Mouse (Mus musculus) megakaryocyte, embryonic 14.5 days (primary cell): ENCODE measurements around the gene Cd96. TPM values are rescaled to one million over a fixed set of nuclear protein-coding genes. Genes with fewer than 3 reads are reported as not detected.

Experiments used
- H3K27me3 ChIP-seq: replicated peaks from 2 replicates; pipeline ENCODE3; 2012; ENCODE audit warnings: inconsistent platforms
- H3K36me3 ChIP-seq: replicated peaks from 2 replicates; pipeline ENCODE3; 2012; ENCODE audit warnings: low read length, inconsistent platforms, mixed read lengths
- H3K4me1 ChIP-seq: 2 replicates; pipeline ENCODE4 v1.6.1; 2012; ENCODE audit warnings: inconsistent platforms
- H3K4me3 ChIP-seq: replicated peaks from 2 replicates; pipeline ENCODE3; 2012; ENCODE audit warnings: moderate library complexity, mild to moderate bottlenecking, inconsistent platforms
- H3K9me3 ChIP-seq: 2 replicates; pipeline ENCODE4 v1.6.1; 2012; ENCODE audit warnings: inconsistent platforms
- FLI1 ChIP-seq: IDR thresholded peaks from 2 replicates; pipeline ENCODE4 v1.6.1; 2012; ENCODE audit warnings: low read length, inconsistent platforms, mixed read lengths
- GATA1 ChIP-seq: IDR thresholded peaks from 3 replicates; pipeline ENCODE4 v1.6.1; 2012; ENCODE audit warnings: mixed read lengths, low read length, inconsistent platforms, borderline replicate concordance
- polyA plus RNA-seq: library from polyadenylated mRNA; stranded (reverse); fragments of >175 nt; gene quantifications from 2 replicates; pipeline ENCODE4 v1.2.3, GENCODE M21; 2012; ENCODE audit warnings: low replicate concordance; ENCODE audit not compliant: insufficient read depth

Cd96 gene
- polyA plus RNA-seq, 1 experiment: 4.8 TPM

GRCm38 (mm10) chr16:46046906-46047305 is 73.1 kb downstream of the Cd96 start:
- Histone ChIP-seq H3K36me3 (peaks cover 17% of the 10 kb centered on the region), H3K27me3 (no peaks in the 10 kb centered on the region), H3K4me1 (no peaks in the 10 kb centered on the region), H3K4me3 (no peak overlapping the region), H3K9me3 (no peaks in the 10 kb centered on the region)
- TF ChIP-seq FLI1: no peak
- TF ChIP-seq GATA1: no peak

- H3K4me1 ChIP-seq: peaks cover 2% of the 10 kb centered on the region
Observed at GRCm38 (mm10) chr16:46036261-46036660, 83.8 kb downstream of the Cd96 start.

GRCm38 (mm10) chr16:46033896-46034295 is 86.2 kb downstream of the Cd96 start:
- no peaks in the 10 kb centered on the region for H3K9me3 ChIP-seq
- peaks cover 25% of the 10 kb centered on the region for H3K36me3 ChIP-seq
- TF ChIP-seq GATA1 (no peak), FLI1 (no peak)
- no peaks in the 10 kb centered on the region for H3K27me3 ChIP-seq
- peaks cover 5% of the 10 kb centered on the region for H3K4me1 ChIP-seq
- H3K4me3 ChIP-seq: no peak overlapping the region

More at GRCm38 (mm10) chr16:46036261-46036660, 83.8 kb downstream of the Cd96 start:
- Histone ChIP-seq H3K9me3 (no peaks in the 10 kb centered on the region), H3K27me3 (no peaks in the 10 kb centered on the region), H3K36me3 (peaks cover 30% of the 10 kb centered on the region), H3K4me3 (no peak overlapping the region)
- TF ChIP-seq FLI1 (no peak), GATA1 (no peak)

DNA sequence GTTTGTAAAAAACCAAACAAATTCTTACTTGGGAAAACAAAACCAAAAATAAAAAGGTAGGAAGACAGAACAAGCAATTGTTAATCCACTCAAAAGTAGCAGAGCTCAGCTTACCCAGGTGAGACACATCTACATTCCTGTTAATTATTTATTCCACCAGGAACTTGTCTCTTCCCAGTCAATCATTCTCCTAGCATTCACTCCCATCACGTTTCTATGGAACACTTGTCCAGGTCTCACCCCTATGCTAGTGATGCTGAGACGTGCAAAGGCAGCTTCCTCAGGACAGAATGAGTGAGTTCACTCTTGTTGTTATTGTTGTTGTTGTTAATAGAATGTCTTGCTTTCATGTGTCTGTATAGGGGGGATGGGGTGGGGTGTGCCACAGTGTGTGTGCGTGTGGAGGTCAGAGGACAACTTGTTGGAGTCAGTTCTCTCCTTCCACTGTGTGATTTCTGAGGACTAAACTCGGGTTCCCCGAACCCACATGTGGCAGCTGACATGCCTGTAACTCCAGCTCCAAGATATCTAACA is 97.0 kb downstream of the Cd96 start:
- no peak overlapping the region for H3K4me3 ChIP-seq
- peaks cover 2% of the 10 kb centered on the region for H3K27me3 ChIP-seq
- no peaks in the 10 kb centered on the region for H3K36me3 ChIP-seq
- TF ChIP-seq GATA1 (no peak), FLI1 (no peak)
- peaks cover 4% of the 10 kb centered on the region; the same call in 1 of the 2 replicates for H3K9me3 ChIP-seq
- H3K4me1 ChIP-seq: peaks cover 43% of the 10 kb centered on the region

DNA sequence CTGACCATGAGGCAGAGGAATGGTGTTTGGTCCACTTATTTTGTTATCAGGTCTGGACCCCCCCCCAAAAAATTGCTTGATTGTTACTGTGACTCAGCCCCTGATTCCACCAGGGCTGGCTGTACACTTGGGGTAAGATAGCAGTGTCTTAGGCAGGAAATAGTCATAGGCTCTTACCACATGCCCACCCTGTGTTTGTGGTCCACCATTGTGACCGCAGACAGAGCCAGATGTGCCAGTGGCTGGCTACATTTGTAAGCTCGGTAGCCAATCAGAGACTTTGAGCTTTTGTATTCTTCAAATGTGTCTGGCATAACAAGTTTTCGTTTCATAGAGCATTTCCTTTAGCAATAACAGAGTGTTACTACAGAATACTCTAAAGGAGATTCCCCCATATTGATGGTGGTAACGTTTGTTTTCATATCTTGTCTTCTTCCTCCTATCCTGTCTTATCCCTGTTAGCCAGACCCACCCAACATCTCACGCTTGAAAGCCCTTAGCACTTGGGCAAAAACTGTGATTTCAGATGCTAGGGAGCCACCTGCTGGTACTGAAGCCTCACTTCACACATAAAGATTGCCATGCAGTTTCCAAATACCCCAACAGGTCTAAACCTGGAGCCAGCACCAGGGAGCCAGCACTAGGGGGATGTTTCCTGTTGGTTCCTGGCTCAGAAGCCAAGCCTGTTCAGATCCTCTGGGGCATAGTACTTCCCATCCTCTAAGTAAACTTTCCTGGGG is 97.7 kb downstream of the Cd96 start:
- Histone ChIP-seq H3K36me3 (no peaks in the 10 kb centered on the region), H3K4me3 (peak overlapping the region; percentile 53), H3K4me1 (peaks cover 39% of the 10 kb centered on the region), H3K27me3 (peaks cover 2% of the 10 kb centered on the region), H3K9me3 (peaks cover 4% of the 10 kb centered on the region; the same call in 1 of the 2 replicates)
- TF ChIP-seq GATA1: no peak
- TF ChIP-seq FLI1: no peak

DNA sequence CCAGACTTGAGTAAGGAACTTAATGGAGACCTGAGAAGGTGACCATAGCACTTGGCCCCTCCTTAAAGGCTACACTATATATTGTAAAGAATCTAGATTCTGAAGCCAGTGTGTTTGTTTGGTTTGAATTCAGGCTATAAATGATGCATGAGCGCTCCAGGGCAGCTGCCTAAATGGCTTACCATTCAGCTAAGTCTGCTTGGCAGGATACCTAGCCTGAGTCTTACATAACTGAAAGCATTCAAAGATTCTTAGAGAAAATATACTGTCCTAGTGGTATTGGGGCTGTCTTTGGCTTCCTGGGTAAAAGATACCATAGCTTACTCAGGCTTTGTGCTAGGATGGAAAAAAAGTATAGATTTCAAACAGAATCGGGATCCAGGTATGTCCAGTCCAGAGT is 98.7 kb downstream of the Cd96 start:
- H3K4me1 ChIP-seq: peaks cover 31% of the 10 kb centered on the region
- no peaks in the 10 kb centered on the region for H3K36me3 ChIP-seq
- peaks cover 4% of the 10 kb centered on the region; the same call in 1 of the 2 replicates for H3K9me3 ChIP-seq
- no peak overlapping the region for H3K4me3 ChIP-seq
- no peak for TF ChIP-seq FLI1
- TF ChIP-seq GATA1: no peak
- H3K27me3 ChIP-seq: peaks cover 2% of the 10 kb centered on the region

- peaks cover 29% of the 10 kb centered on the region for H3K4me1 ChIP-seq
- H3K36me3 ChIP-seq: no peaks in the 10 kb centered on the region
- H3K27me3 ChIP-seq: peaks cover 2% of the 10 kb centered on the region
- peaks cover 4% of the 10 kb centered on the region; the same call in 1 of the 2 replicates for H3K9me3 ChIP-seq
- TF ChIP-seq FLI1 (no peak), GATA1 (no peak)
- H3K4me3 ChIP-seq: no peak overlapping the region
Observed at GRCm38 (mm10) chr16:46020396-46020795, 99.7 kb downstream of the Cd96 start.

- peaks cover 25% of the 10 kb centered on the region for H3K4me1 ChIP-seq
- TF ChIP-seq GATA1: no peak
- TF ChIP-seq FLI1: no peak
- H3K27me3 ChIP-seq: no peaks in the 10 kb centered on the region
- H3K4me3 ChIP-seq: no peak overlapping the region
- H3K9me3 ChIP-seq: peaks cover 4% of the 10 kb centered on the region; the same call in 1 of the 2 replicates
- no peaks in the 10 kb centered on the region for H3K36me3 ChIP-seq
Observed at GRCm38 (mm10) chr16:46019799-46020198, 100.3 kb downstream of the Cd96 start.

- Histone ChIP-seq H3K9me3 (peaks cover 4% of the 10 kb centered on the region; the same call in 1 of the 2 replicates), H3K27me3 (no peaks in the 10 kb centered on the region), H3K4me3 (no peak overlapping the region), H3K4me1 (peaks cover 25% of the 10 kb centered on the region), H3K36me3 (no peaks in the 10 kb centered on the region)
- no peak for TF ChIP-seq GATA1
- no peak for TF ChIP-seq FLI1
Observed at GRCm38 (mm10) chr16:46019359-46019758, 100.7 kb downstream of the Cd96 start.

- TF ChIP-seq GATA1 (no peak), FLI1 (no peak)
- peaks cover 6% of the 10 kb centered on the region for H3K27me3 ChIP-seq
- peaks cover 40% of the 10 kb centered on the region for H3K4me1 ChIP-seq
- H3K36me3 ChIP-seq: peaks cover 2% of the 10 kb centered on the region
- H3K4me3 ChIP-seq: no peak overlapping the region
- peaks cover 12% of the 10 kb centered on the region for H3K9me3 ChIP-seq
Observed at GRCm38 (mm10) chr16:46011696-46012095, 108.4 kb downstream of the Cd96 start.
